Mouse (Mus musculus) limb, embryonic 15.5 days (tissue): ENCODE results near the gene Usp47. TPM values are rescaled to one million over a fixed set of nuclear protein-coding genes. Genes with fewer than 3 reads are reported as not detected.

Source experiments
- ATAC-seq: fragments of 200-750 bp; cut with Nextera tagmentation; 2 replicates; pipeline ENCODE4 v1.8.0; 2017; ENCODE audit warnings: low read depth, moderate TSS enrichment; ENCODE audit not compliant: insufficient number of reproducible peaks, low FRiP score, low TSS enrichment
- H3K27ac ChIP-seq: fragments of 300-500 bp; sonication (generic); 2 replicates; pipeline ENCODE4 v1.5.1; 2015; ENCODE audit warnings: moderate library complexity, mild to moderate bottlenecking, inconsistent platforms
- H3K27me3 ChIP-seq: fragments of 300-500 bp; sonication (generic); 2 replicates; pipeline ENCODE4 v1.6.1; 2015; ENCODE audit warnings: inconsistent platforms
- H3K36me3 ChIP-seq: fragments of 300-500 bp; sonication (generic); 2 replicates; pipeline ENCODE4 v1.6.1; 2015; ENCODE audit warnings: inconsistent platforms
- H3K4me1 ChIP-seq: fragments of 300-500 bp; sonication (generic); 2 replicates; pipeline ENCODE4 v1.6.1; 2015; ENCODE audit warnings: inconsistent platforms
- H3K4me2 ChIP-seq: fragments of 300-500 bp; sonication (generic); 2 replicates; pipeline ENCODE4 v1.6.1; 2015; ENCODE audit warnings: mild to moderate bottlenecking, inconsistent platforms
- H3K4me3 ChIP-seq: fragments of 300-500 bp; sonication (generic); 2 replicates; pipeline ENCODE4 v1.5.1; 2015; ENCODE audit warnings: mild to moderate bottlenecking, inconsistent platforms
- H3K9ac ChIP-seq: fragments of 300-500 bp; sonication (generic); 2 replicates; pipeline ENCODE4 v1.6.1; 2015; ENCODE audit warnings: inconsistent platforms
- H3K9me3 ChIP-seq: fragments of 300-500 bp; sonication (generic); 2 replicates; pipeline ENCODE4 v1.6.1; 2016; ENCODE audit warnings: inconsistent platforms
- WGBS: fragments of 180-500 bp; shearing (Covaris S2); methylation state at CpG from one replicate; pipeline ENCODE4 v1.1.7; 2015; 5-methylcytosine and 5-hydroxymethylcytosine counted together
- polyA plus RNA-seq: library from polyadenylated mRNA; unstranded; fragments of >200 nt; fragmentation: Nextera tagmentation; extraction: Ambion mirVana; gene quantifications from 2 replicates; pipeline ENCODE4 v1.2.1, GENCODE M21; 2015

Gene Usp47
- polyA plus RNA-seq, 1 experiment from 2014 or later: 65.1 TPM

GRCm38 (mm10) chr7:112127085-112127637 lies 103.9 kb downstream of the Usp47 start:
- H3K4me1 ChIP-seq: peaks cover 46% of the 10 kb centered on the region
- no peak overlapping the region for H3K27ac ChIP-seq
- H3K4me2 ChIP-seq: no peak overlapping the region
- H3K36me3 ChIP-seq: no peaks in the 10 kb centered on the region
- no peaks in the 10 kb centered on the region for H3K9me3 ChIP-seq
- no peak overlapping the region for H3K9ac ChIP-seq
- no peaks in the 10 kb centered on the region for H3K27me3 ChIP-seq
- 80% methylated on average over 5 of the region's 5 CpGs for WGBS
- no peak overlapping the region for H3K4me3 ChIP-seq
- ATAC-seq: no peak

GRCm38 (mm10) chr7:112127954-112128353 lies 104.7 kb downstream of the Usp47 start:
- ATAC-seq: peak; percentile 35; the same call in 1 of the 2 replicates
- no peaks in the 10 kb centered on the region for H3K9me3 ChIP-seq
- 70% methylated on average over 4 of the region's 4 CpGs for WGBS
- H3K27ac ChIP-seq: peak overlapping the region; percentile 59
- no peak overlapping the region for H3K4me3 ChIP-seq
- H3K9ac ChIP-seq: no peak overlapping the region
- H3K4me1 ChIP-seq: peaks cover 45% of the 10 kb centered on the region
- no peak overlapping the region for H3K4me2 ChIP-seq
- H3K36me3 ChIP-seq: no peaks in the 10 kb centered on the region
- no peaks in the 10 kb centered on the region for H3K27me3 ChIP-seq

GRCm38 (mm10) chr7:112128810-112129209 lies 105.5 kb downstream of the Usp47 start:
- Histone ChIP-seq H3K4me2 (no peak overlapping the region), H3K4me1 (peaks cover 43% of the 10 kb centered on the region), H3K27me3 (no peaks in the 10 kb centered on the region), H3K9ac (no peak overlapping the region), H3K9me3 (no peaks in the 10 kb centered on the region), H3K27ac (0 out of 2 replicates have a peak overlapping the region, but pooled peaks have one; percentile 30), H3K4me3 (no peak overlapping the region), H3K36me3 (no peaks in the 10 kb centered on the region)
- 41% methylated on average over 4 of the region's 4 CpGs for WGBS
- no peak for ATAC-seq

GRCm38 (mm10) chr7:112129851-112130250 lies 106.5 kb downstream of the Usp47 start:
- Histone ChIP-seq H3K36me3 (no peaks in the 10 kb centered on the region), H3K27ac (no peak overlapping the region), H3K4me1 (peaks cover 43% of the 10 kb centered on the region), H3K4me3 (no peak overlapping the region), H3K9me3 (no peaks in the 10 kb centered on the region), H3K4me2 (no peak overlapping the region), H3K27me3 (no peaks in the 10 kb centered on the region), H3K9ac (no peak overlapping the region)
- 83% methylated on average over 6 of the region's 6 CpGs for WGBS
- no peak for ATAC-seq

DNA sequence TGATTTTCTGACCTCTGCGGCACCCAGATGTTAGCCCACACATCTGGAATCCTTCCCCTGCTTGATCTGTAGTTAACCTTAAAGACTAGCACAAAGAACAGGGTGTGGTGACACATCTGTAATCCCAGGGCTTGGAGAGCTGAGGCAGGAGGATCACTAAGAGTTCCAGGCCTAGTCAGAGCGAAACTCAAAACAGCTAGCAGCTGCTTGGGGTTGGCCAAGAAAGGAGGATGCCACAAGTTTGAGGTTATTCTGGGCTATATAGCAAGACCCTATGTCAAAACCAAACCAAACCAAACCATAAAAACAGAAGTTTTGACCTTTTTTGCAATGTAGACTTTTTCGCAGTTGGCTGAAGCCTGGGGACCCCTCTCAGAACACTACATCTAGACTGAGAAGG lies 107.4 kb downstream of the Usp47 start:
- Histone ChIP-seq H3K36me3 (no peaks in the 10 kb centered on the region), H3K4me2 (no peak overlapping the region), H3K9me3 (no peaks in the 10 kb centered on the region), H3K4me3 (no peak overlapping the region), H3K4me1 (peaks cover 40% of the 10 kb centered on the region), H3K27me3 (no peaks in the 10 kb centered on the region), H3K27ac (no peak overlapping the region), H3K9ac (no peak overlapping the region)
- ATAC-seq: no peak
- WGBS: 92% methylated on average over 3 of the region's 3 CpGs

DNA sequence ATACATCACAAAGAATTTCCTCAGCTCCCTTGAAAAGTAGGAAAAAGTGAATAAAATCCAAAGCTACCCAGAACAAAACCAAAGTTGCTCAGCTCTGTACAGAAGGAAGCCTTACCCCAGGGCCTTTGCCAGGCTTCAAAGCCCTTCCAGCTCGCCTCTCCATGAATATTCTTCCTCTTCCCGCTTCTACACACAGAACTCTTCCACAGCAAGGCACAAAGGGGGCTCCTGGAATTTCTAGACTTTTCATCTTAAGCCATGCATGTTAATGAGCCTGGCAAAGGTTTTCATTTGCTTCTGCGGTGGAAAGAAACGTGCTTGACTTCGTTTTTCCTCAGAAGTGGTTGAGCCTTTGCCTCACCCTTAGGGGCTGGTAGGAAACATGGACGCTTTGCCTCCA lies 108.7 kb downstream of the Usp47 start:
- peaks cover 33% of the 10 kb centered on the region for H3K4me1 ChIP-seq
- H3K4me2 ChIP-seq: no peak overlapping the region
- 39% methylated on average over 6 of the region's 6 CpGs for WGBS
- no peak overlapping the region for H3K9ac ChIP-seq
- peak; percentile 65 for ATAC-seq
- no peaks in the 10 kb centered on the region for H3K36me3 ChIP-seq
- no peaks in the 10 kb centered on the region for H3K9me3 ChIP-seq
- H3K4me3 ChIP-seq: no peak overlapping the region
- H3K27ac ChIP-seq: peak overlapping the region; percentile 80
- H3K27me3 ChIP-seq: no peaks in the 10 kb centered on the region

DNA sequence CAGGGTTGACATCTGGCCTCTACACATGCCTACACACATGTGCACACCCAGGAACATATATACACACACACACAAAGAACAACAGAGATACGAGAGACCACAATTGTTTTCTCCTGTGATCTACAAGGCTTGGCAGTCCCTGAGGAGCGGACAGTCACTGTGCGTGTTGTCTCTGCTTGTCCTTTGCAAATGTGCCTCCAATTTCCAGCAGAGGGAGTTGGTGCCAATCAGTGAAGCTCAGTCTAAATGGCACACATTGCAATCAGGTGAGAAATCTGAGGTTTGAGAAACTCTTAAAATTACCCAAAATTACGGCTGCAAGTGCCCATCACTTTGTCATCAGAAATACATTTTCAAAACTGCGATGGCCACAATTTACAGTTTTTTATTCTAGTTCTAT lies 110.0 kb downstream of the Usp47 start:
- no peak overlapping the region for H3K4me2 ChIP-seq
- H3K4me1 ChIP-seq: peaks cover 27% of the 10 kb centered on the region

DNA sequence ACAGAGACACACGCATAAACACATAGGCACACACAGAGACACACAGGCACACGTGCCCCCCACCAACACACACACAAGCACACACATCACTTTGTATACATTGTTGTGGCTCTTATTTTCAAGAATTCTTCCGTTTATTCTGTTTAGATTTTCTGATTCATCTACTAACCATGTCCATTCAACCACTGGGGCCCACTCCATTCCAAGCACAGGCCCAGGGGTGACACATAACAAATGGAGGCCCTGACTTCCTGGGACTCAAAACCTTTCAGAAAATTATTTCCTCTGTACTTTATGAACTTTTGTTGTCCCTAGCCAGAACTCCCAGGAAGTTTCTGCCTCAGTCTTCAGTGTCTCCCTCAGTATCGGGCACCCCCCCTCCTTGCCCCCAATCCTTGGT lies 111.9 kb downstream of the Usp47 start:
- WGBS: 92% methylated on average over 4 of the region's 4 CpGs
- peaks cover 2% of the 10 kb centered on the region; the same call in 1 of the 2 replicates for H3K36me3 ChIP-seq
- no peak overlapping the region for H3K27ac ChIP-seq
- H3K9ac ChIP-seq: no peak overlapping the region
- H3K4me3 ChIP-seq: no peak overlapping the region
- H3K27me3 ChIP-seq: no peaks in the 10 kb centered on the region
- H3K4me1 ChIP-seq: peaks cover 23% of the 10 kb centered on the region; the same call in 1 of the 2 replicates
- no peaks in the 10 kb centered on the region for H3K9me3 ChIP-seq
- no peak overlapping the region for H3K4me2 ChIP-seq
- no peak for ATAC-seq

More for the DNA sequence above, 110.0 kb downstream of the Usp47 start:
- no peak overlapping the region for H3K4me3 ChIP-seq
- H3K9me3 ChIP-seq: no peaks in the 10 kb centered on the region
- WGBS: 92% methylated on average over 5 of the region's 5 CpGs
- no peaks in the 10 kb centered on the region for H3K36me3 ChIP-seq
- no peak overlapping the region for H3K27ac ChIP-seq
- ATAC-seq: no peak
- H3K27me3 ChIP-seq: no peaks in the 10 kb centered on the region
- H3K9ac ChIP-seq: no peak overlapping the region

DNA sequence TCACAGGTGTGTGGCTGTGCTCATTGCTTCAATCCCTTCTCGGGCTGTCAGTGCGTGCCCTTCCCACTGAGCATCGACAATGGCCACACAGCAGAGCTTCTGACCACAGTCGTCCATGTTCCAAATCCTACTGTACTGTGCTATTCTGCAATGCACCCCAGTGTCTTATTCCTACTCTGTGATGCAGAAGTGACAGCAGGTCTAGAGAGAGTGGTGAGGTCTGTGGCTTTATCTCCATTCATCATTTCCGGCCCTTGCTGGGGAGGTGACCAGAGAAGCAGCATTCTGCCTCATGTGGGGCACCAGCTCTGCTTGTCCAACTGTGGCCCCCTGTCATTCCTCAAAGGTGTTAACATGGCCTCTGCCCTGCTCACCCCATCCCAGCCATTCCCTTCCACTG lies 113.2 kb downstream of the Usp47 start:
- no peak overlapping the region for H3K4me3 ChIP-seq
- no peaks in the 10 kb centered on the region for H3K27me3 ChIP-seq
- peaks cover 2% of the 10 kb centered on the region; the same call in 1 of the 2 replicates for H3K36me3 ChIP-seq
- no peak overlapping the region for H3K4me2 ChIP-seq
- H3K9ac ChIP-seq: no peak overlapping the region
- 79% methylated on average over 5 of the region's 5 CpGs for WGBS
- H3K27ac ChIP-seq: no peak overlapping the region
- H3K4me1 ChIP-seq: peaks cover 17% of the 10 kb centered on the region; the same call in 1 of the 2 replicates
- H3K9me3 ChIP-seq: no peaks in the 10 kb centered on the region
- no peak for ATAC-seq

- Histone ChIP-seq H3K27ac (no peak overlapping the region), H3K4me1 (peaks cover 16% of the 10 kb centered on the region; the same call in 1 of the 2 replicates), H3K4me2 (no peak overlapping the region), H3K36me3 (peaks cover 2% of the 10 kb centered on the region; the same call in 1 of the 2 replicates), H3K9ac (no peak overlapping the region), H3K9me3 (no peaks in the 10 kb centered on the region), H3K27me3 (no peaks in the 10 kb centered on the region), H3K4me3 (no peak overlapping the region)
- ATAC-seq: no peak
- WGBS: 76% methylated on average over 7 of the region's 7 CpGs
These were observed 114.8 kb downstream of the Usp47 start for GRCm38 (mm10) chr7:112138168-112138508.

- no peak overlapping the region for H3K4me3 ChIP-seq
- peaks cover 21% of the 10 kb centered on the region; the same call in 1 of the 2 replicates for H3K4me1 ChIP-seq
- no peak overlapping the region for H3K9ac ChIP-seq
- no peak overlapping the region for H3K27ac ChIP-seq
- ATAC-seq: no peak
- WGBS: 69% methylated on average over 11 of the region's 11 CpGs
- H3K36me3 ChIP-seq: peaks cover 2% of the 10 kb centered on the region; the same call in 1 of the 2 replicates
- H3K4me2 ChIP-seq: no peak overlapping the region
- no peaks in the 10 kb centered on the region for H3K9me3 ChIP-seq
- no peaks in the 10 kb centered on the region for H3K27me3 ChIP-seq
These were observed 115.5 kb downstream of the Usp47 start for GRCm38 (mm10) chr7:112138509-112139405.

GRCm38 (mm10) chr7:112140725-112141124 lies 117.4 kb downstream of the Usp47 start:
- Histone ChIP-seq H3K4me2 (no peak overlapping the region), H3K4me1 (peaks cover 34% of the 10 kb centered on the region), H3K4me3 (no peak overlapping the region), H3K36me3 (peaks cover 2% of the 10 kb centered on the region; the same call in 1 of the 2 replicates), H3K27ac (no peak overlapping the region), H3K9me3 (no peaks in the 10 kb centered on the region), H3K27me3 (no peaks in the 10 kb centered on the region), H3K9ac (no peak overlapping the region)
- no peak for ATAC-seq
- WGBS: 88% methylated on average over 2 of the region's 2 CpGs
